Mouse (Mus musculus): ENCODE results near the gene Ube2q2. TPM values are rescaled to one million over a fixed set of nuclear protein-coding genes. Genes with fewer than 3 reads are reported as not detected.
"Not testable (repeated sequence)": the region's sequence is repeated elsewhere in the genome, so short reads cannot be mapped to it uniquely, and the experiment has no call there.

The Ube2q2 gene
- total RNA-seq, 2 experiments from 2014 or later = 27.2 to 31.4 TPM

- no peak for DNase-seq
Observed at GRCm38 (mm10) chr9:55241863-55242685, 93.4 kb downstream of the Ube2q2 start.

GRCm38 (mm10) chr9:55243280-55243679 lies 94.6 kb downstream of the Ube2q2 start:
- DNase-seq = no peak

- DNase-seq = no peak
Observed at GRCm38 (mm10) chr9:55244079-55244478, 95.4 kb downstream of the Ube2q2 start.

GRCm38 (mm10) chr9:55245057-55245750 lies 96.5 kb downstream of the Ube2q2 start:
- not testable (repeated sequence) for DNase-seq

- DNase-seq = no peak
Observed at GRCm38 (mm10) chr9:55246440-55246839, 97.8 kb downstream of the Ube2q2 start.

- no peak for DNase-seq
Observed at GRCm38 (mm10) chr9:55246918-55247317, 98.3 kb downstream of the Ube2q2 start.

- DNase-seq = no peak
Observed at GRCm38 (mm10) chr9:55248465-55248864, 99.8 kb downstream of the Ube2q2 start.

- DNase-seq = no peak
Observed at GRCm38 (mm10) chr9:55250595-55251247, 102.1 kb downstream of the Ube2q2 start.

GRCm38 (mm10) chr9:55252097-55252496 lies 103.4 kb downstream of the Ube2q2 start:
- DNase-seq = not testable (repeated sequence)

GRCm38 (mm10) chr9:55253849-55254248 lies 105.2 kb downstream of the Ube2q2 start:
- DNase-seq = no peak

- no peak for DNase-seq
Observed at GRCm38 (mm10) chr9:55255056-55255455, 106.4 kb downstream of the Ube2q2 start.

GRCm38 (mm10) chr9:55255604-55256003 lies 107.0 kb downstream of the Ube2q2 start:
- no peak for DNase-seq

GRCm38 (mm10) chr9:55257105-55257504 lies 108.5 kb downstream of the Ube2q2 start:
- DNase-seq = no peak

Other genes starting within 250 kb of the Ube2q2 start
- under 1 TPM; 0.83 to 0.84 TPM for gene Hykk, start 231.6 kb upstream of the Ube2q2 start, total RNA-seq (2021)
- 100 to 1,000 TPM; 109 to 123 TPM for gene Psma4, start 198.1 kb upstream of the Ube2q2 start, total RNA-seq (2021)
- not detected for gene AY074887, start 197.9 kb upstream of the Ube2q2 start, total RNA-seq (2021)
- gene Chrna5, start 168.0 kb upstream of the Ube2q2 start, total RNA-seq (2021) = not detected
- gene Chrna3, start 122.3 kb upstream of the Ube2q2 start, total RNA-seq (2021) = not detected
- under 1 TPM in 1 of 2 experiments, not detected in 1; 0.27 TPM for gene Chrnb4, start 100.1 kb upstream of the Ube2q2 start, total RNA-seq (2021)
- 10 to 100 TPM; 18.2 to 18.6 TPM for gene Fbxo22, start 60.1 kb downstream of the Ube2q2 start, total RNA-seq (2021)
- gene Nrg4, start 178.0 kb downstream of the Ube2q2 start, total RNA-seq (2021) = 1 to 10 TPM in 1 of 2 experiments, not detected in 1; 1.3 TPM
- gene Tmem266, start 178.1 kb downstream of the Ube2q2 start, total RNA-seq (2021) = under 1 TPM; 0.59 to 0.70 TPM